Mouse (Mus musculus) gastrocnemius, postnatal 36 days (tissue): ENCODE measurements at regions not wholly inside any gene's neighbourhood (a gene's known extent, or its start where the extent isn't known, plus 50 kb on each side); places are given as distances from the start of the nearest gene placed in this dataset.

Experiments used
- DNase-seq, 2 experiments: peaks; one replicate each; pipeline ENCODE4 v3.0.0; 2022
- intact Hi-C: fragments of 180-260 bp; cut with DNase I; formaldehyde crosslinking; loops from one replicate; pipeline ENCODE4 v1.15.1; 2025

GRCm38 (mm10) chr4:89008561-89008960 is 128.4 kb upstream of the Mtap start:
- intact Hi-C loops = no loop called here
- DNase-seq = no peak

- no peak for DNase-seq
- intact Hi-C loops = no loop called here
Observed at GRCm38 (mm10) chr4:89001470-89001869, 121.5 kb upstream of the Ifne start.

DNA sequence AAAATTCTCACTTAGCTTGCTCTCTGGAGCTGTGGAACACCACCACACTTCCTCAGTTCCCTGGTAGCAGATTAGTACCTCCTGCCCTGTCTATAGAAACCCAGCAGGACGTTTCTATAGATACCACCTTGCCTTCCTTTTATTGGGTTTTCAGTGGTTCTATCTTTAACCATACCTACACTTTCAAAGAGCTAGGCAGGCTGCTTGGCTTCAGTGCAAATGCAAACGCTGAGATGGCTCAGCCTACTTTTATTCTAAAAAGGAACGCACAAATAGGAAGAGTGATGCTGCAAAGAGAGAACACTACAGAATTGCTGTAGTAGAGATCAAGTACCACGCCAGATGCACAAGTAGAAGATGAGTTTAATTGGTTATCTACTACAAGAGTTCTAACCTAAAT is 120.9 kb upstream of the Ifne start:
- no peak for DNase-seq
- intact Hi-C loops = no loop called here

- no peak for DNase-seq
- intact Hi-C loops = no loop called here
Observed at GRCm38 (mm10) chr4:89000200-89000599, 120.2 kb upstream of the Ifne start.

- DNase-seq = no peak
- intact Hi-C loops = no loop called here
Observed at GRCm38 (mm10) chr4:88998286-88998685, 118.3 kb upstream of the Ifne start.

GRCm38 (mm10) chr4:88995129-88995919 is 115.3 kb upstream of the Ifne start:
- DNase-seq = no peak
- intact Hi-C loops = no loop called here

GRCm38 (mm10) chr4:88994486-88994885 is 114.5 kb upstream of the Ifne start:
- intact Hi-C loops = no loop called here
- no peak for DNase-seq

- intact Hi-C loops = no loop called here
- no peak for DNase-seq
Observed at GRCm38 (mm10) chr4:88992498-88992897, 112.5 kb upstream of the Ifne start.

- intact Hi-C loops = no loop called here
- no peak for DNase-seq
Observed at GRCm38 (mm10) chr4:88988363-88988762, 108.4 kb upstream of the Ifne start.

DNA sequence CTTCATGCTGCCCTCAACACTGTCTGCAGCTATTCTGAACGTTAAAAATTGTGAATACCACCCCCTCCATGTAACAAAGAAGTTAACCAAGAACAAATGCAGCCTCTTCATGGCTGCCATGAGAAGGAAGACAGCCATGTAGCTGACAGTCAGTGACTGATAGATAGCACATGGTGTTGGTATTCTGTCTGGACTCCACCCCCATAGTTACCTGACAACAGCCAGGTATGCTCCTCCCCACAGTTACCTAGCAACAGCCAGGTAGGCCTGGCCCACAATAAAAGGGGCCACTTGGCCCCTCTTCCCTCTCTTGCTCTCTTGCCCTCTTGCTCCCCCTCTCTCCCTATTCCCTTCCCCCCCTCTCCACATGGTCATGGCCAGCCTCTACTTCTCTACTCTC is 107.1 kb upstream of the Ifne start:
- intact Hi-C loops = no loop called here
- DNase-seq = no peak

GRCm38 (mm10) chr4:88982457-88982856 is 102.5 kb upstream of the Ifne start:
- intact Hi-C loops = no loop called here
- DNase-seq = no peak

DNA sequence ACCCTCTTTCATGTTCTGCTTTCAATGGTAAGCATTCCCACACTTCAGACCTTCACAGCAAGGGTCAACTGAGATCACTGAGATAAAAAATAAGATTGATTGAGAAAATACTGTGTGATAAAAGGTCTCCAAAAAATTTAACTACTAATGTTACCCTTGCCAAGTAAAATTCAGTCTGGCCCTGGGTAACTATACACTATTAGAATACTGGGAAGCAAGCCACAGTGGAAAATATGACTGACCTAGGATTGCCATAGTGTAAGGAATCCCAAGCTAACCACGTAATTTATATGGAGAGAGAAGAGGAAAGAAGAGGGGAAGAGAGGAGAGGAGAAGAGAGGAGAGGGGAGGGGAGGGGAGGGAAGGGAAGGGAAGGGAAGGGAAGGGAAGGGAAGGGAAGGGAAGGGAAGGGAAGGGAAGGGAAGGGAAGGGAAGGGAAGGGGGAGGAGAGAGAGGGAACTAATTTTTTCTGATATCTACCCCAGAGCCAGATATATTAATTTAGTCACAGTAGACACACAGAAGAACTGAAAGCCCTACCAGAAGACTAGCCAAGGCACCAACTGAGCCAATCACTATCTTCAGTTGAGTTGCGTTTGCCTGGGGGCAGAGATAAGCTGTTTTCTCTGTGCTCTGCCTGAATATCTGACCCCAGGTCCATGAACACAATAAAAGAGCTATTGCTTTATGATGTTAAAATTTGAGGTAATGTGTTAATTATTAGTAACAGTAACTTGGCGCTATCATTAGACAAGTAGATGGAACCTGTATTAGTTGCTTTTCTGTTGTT is 97.3 kb upstream of the Ifne start:
- no peak for DNase-seq
- intact Hi-C loops = loop anchor here (5.0 kb wide), 1 partner anchor 65 kb away; no protein-coding TSS in a partner anchor

DNA sequence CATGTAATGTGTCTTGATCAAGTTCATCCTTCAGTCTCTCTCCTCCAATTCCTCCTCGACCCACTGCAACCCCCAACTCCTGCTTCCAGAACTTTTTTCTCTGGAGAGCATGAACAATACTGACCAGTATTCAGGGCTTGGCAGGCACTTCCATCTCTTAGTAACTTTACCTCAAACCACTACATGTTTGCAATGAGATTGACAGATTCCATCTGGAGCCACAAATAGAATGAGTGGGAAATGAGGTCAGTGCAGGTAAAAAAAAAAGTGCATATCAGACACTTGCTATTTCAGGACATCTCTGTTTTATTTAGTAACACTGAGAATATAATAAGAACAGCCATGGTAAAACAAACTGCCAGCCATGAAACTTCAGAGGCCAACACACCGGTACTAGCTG is 94.5 kb upstream of the Ifne start:
- no peak for DNase-seq
- intact Hi-C loops = no loop called here

GRCm38 (mm10) chr4:88969134-88969841 is 89.3 kb upstream of the Ifne start:
- no peak for DNase-seq
- intact Hi-C loops = no loop called here

DNA sequence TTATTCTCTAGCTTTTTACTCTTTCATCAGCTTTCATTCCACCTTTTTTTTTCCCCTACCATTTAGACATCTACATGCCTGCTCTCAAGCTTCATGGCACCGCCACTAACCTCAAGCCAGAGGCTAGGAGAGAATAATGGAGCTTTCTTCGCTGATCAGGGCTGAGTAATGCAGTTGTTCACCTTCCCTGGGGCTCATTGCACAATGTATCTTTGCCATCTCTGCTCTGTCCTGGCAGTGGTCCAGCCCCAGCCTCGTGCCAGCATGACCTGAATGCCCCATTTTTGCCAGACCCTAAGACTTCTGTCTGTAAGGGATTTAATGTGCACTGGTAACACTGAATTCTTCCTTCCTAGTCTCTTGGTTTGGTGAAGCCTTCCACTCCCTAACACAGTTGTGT is 79.6 kb upstream of the Ifne start:
- no peak for DNase-seq
- intact Hi-C loops = no loop called here

GRCm38 (mm10) chr4:88956605-88957004 is 76.6 kb upstream of the Ifne start:
- intact Hi-C loops = no loop called here
- DNase-seq = no peak

- intact Hi-C loops = no loop called here
- DNase-seq = no peak
Observed at GRCm38 (mm10) chr4:88956151-88956550, 76.2 kb upstream of the Ifne start.

GRCm38 (mm10) chr4:88955571-88955970 is 75.6 kb upstream of the Ifne start:
- intact Hi-C loops = no loop called here

DNA sequence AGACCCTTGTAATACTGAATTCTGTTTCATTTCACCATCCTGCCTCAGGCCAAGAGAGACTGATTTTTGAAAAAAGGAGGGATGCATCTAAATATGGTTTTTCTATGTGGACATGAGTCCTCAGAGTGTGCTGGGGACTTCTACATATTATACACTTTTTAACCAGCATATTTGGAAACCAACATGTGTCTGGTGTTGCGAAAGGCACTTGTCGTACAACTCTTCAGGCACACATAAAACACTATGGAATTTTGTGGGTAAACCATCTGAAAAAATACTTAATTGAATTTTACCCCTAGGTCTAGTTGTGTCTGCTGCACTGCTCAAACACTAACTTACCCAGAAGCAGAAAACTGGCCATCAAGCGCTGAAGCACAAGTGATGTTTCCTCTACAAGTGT is 74.0 kb upstream of the Ifne start:
- intact Hi-C loops = no loop called here
- no peak for DNase-seq

More at GRCm38 (mm10) chr4:88955571-88955970, 75.6 kb upstream of the Ifne start:
- no peak for DNase-seq

- intact Hi-C loops = no loop called here
- DNase-seq = no peak
Observed at GRCm38 (mm10) chr4:88951034-88951336, 71.0 kb upstream of the Ifne start.

DNA sequence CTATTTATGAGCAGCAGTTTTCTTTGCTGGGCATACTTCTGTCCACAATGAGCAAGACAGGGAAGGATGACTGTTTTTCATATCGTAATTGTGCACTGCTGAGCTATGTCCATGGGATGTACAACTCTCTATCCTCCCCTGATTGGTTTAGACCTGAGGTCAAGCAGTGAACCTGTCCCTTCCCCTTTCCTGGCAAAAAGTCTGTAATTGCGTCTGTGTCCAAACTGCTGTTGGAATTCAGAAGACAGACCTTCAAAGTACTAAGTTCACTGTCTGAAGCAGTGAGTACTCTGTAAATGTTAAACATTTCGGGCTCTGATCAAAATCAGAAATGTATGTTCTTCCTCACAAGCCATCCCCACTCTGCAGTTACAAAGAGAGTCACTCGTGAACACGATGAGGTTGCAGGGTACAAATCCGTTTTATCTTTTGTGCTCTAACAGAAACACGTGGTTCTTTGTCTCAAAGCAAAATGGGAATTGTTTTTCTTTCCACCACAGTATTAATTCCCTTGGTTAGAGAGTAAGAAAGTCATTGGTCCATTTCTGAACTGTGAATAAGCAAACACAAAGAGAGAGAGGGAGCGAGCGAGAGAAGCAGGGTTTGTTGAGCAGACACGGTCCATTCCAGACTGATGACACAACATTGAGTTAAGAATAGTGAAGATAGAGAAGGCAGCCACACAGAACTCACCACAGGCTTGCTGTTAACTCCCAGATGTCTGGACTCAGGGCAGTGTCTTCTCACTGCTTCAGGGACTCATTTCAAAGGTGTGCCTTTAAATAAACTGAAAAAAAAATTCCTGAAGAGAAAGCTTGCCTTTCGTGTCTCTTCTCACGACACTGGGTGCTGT is 70.4 kb upstream of the Ifne start:
- no peak for DNase-seq
- intact Hi-C loops = no loop called here
